Mouse (Mus musculus) lung, embryonic 16.5 days (tissue): ENCODE data around the gene Csrp1. TPM values are rescaled to one million over a fixed set of nuclear protein-coding genes. Genes with fewer than 3 reads are reported as not detected.
A peak's percentile ranks its signal among the peaks of the same experiment; 100 is the strongest.

Experiments
- ATAC-seq: fragments of 200-750 bp; cut with Nextera tagmentation; 2 replicates; pipeline ENCODE4 v1.8.0; 2017; ENCODE audit warnings: low read depth, mild to moderate bottlenecking, moderate library complexity
- H3K27ac ChIP-seq: fragments of 300-500 bp; sonication (generic); 2 replicates; pipeline ENCODE4 v1.5.1; 2014; ENCODE audit warnings: mild to moderate bottlenecking, control low read depth, low read length
- H3K27me3 ChIP-seq: fragments of 300-500 bp; sonication (generic); 2 replicates; pipeline ENCODE4 v1.6.1; 2014; ENCODE audit warnings: low read depth, low read length, mixed read lengths; ENCODE audit not compliant: control insufficient read depth, insufficient read depth
- H3K36me3 ChIP-seq: fragments of 300-500 bp; sonication (generic); 2 replicates; pipeline ENCODE4 v1.6.1; 2014; ENCODE audit warnings: low read length; ENCODE audit not compliant: control insufficient read depth, insufficient read depth
- H3K4me1 ChIP-seq: fragments of 300-500 bp; sonication (generic); replicated peaks from 2 replicates; pipeline ENCODE4 v1.6.1; 2014; ENCODE audit warnings: low read length, mixed read lengths; ENCODE audit not compliant: control insufficient read depth, insufficient read depth
- H3K4me2 ChIP-seq: fragments of 300-500 bp; sonication (generic); 2 replicates; pipeline ENCODE4 v1.6.1; 2014; ENCODE audit warnings: low read depth, low read length, control low read depth
- H3K4me3 ChIP-seq: fragments of 300-500 bp; sonication (generic); 2 replicates; pipeline ENCODE4 v1.5.1; 2014; ENCODE audit warnings: mild to moderate bottlenecking, low read length, control low read depth
- H3K9ac ChIP-seq: fragments of 300-500 bp; sonication (generic); 2 replicates; pipeline ENCODE4 v1.6.1; 2014; ENCODE audit warnings: low read length, control low read depth
- H3K9me3 ChIP-seq: fragments of 300-500 bp; sonication (generic); 2 replicates; pipeline ENCODE4 v1.6.1; 2016; ENCODE audit warnings: low read length; ENCODE audit not compliant: control insufficient read depth
- WGBS: fragments of 180-500 bp; shearing (Covaris S2); extraction: QIAGEN DNeasy Blood & Tissue Kit; methylation state at CpG from one replicate; pipeline ENCODE4 v1.1.7; 2014; 5-methylcytosine and 5-hydroxymethylcytosine counted together
- polyA plus RNA-seq: library from polyadenylated mRNA; unstranded; fragments of >200 nt; fragmentation: Nextera tagmentation; extraction: Ambion mirVana; gene quantifications from 2 replicates; pipeline ENCODE4 v1.2.1, GENCODE M21; 2015

Gene Csrp1
- polyA plus RNA-seq, 1 experiment from 2014 or later = 268 TPM

DNA sequence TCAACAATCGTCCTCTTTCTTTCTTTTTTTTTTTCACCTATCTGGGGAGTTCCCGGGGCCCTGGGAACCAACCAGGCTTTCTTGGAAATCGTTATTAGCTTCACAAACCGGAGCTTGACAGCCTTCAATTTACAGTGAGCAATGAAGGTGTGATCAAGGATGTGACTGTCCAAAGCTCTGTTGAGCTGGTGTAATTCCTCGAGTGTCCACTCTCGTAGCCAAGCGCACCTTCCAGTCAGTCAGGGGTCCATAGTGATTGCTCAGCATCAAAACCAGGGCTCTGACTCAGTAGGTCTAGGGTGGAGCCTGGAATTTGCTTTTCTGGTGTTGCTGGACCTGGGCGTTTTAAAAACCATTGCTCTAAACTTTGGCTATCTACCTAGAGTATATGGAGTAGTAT lies 40.4 kb downstream of the Csrp1 start:
- Histone ChIP-seq H3K4me3 (no peak overlapping the region), H3K4me1 (peaks cover 7% of the 10 kb centered on the region), H3K4me2 (no peak overlapping the region), H3K9me3 (no peaks in the 10 kb centered on the region), H3K27ac (no peak overlapping the region), H3K27me3 (no peaks in the 10 kb centered on the region), H3K9ac (no peak overlapping the region), H3K36me3 (no peaks in the 10 kb centered on the region)
- ATAC-seq = no peak
- 61% methylated on average over 8 of the region's 8 CpGs for WGBS

DNA sequence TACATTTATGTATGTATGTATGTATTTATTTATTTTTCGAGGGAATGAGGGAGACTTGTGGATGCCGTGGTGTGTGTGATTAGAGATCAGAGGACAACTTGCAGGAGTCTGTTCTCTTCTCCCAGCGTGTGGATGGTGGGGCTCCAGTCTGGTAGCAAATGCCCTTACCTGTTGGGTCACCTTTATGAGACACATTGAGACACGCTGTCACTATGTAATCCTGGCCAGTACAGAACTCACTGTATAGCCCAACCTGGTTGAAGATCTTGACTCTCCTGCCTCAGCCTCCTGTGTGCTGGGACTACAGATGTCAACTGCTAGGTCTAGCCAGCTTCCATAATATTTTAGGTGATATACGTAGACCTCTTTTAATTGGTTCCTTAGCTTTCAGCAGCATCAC lies 41.9 kb downstream of the Csrp1 start:
- no peak overlapping the region for H3K9ac ChIP-seq
- no peaks in the 10 kb centered on the region for H3K9me3 ChIP-seq
- ATAC-seq = no peak
- no peaks in the 10 kb centered on the region for H3K36me3 ChIP-seq
- H3K4me2 ChIP-seq = no peak overlapping the region
- H3K27ac ChIP-seq = no peak overlapping the region
- peaks cover 11% of the 10 kb centered on the region for H3K4me1 ChIP-seq
- H3K27me3 ChIP-seq = no peaks in the 10 kb centered on the region
- no peak overlapping the region for H3K4me3 ChIP-seq
- 83% methylated on average over 5 of the region's 5 CpGs for WGBS

DNA sequence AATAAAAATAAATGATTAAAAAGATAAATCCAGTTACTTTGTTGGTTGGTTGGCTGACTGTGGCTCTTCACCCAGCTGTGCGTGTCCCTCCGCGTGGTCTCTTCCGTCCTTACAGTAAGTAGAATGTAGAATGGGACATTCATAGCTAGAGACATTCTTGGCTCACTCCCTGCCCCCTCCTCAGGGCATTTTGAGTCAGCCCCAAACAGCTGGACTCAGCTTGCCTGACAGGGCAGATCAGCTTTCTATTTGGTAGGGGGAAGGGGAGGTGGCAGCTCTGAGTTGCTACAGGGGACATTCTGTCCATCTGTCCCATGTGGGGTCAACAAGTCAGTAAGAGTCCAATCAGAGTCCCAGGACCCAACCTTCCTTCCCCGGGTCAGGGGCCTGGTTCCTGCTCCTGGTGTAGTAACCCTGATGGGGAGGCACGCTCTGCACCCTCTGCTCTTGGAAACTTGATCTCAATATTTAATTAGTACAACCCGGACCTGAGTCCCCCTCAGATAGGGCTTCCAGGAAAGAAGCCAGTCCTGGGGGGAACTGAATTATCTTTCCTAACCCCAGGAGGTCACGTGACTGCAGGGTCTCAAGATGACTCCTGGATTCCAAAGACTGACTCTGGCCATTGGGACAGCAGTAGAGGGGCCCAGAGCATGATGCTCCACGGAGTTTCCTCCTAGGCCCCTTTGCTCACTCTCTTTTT lies 43.8 kb downstream of the Csrp1 start:
- peak; percentile 43 for ATAC-seq
- H3K27ac ChIP-seq = peak overlapping the region; percentile 40; the same call in 1 of the 2 replicates
- WGBS = 62% methylated on average over 9 of the region's 9 CpGs
- H3K36me3 ChIP-seq = peaks cover 3% of the 10 kb centered on the region; the same call in 1 of the 2 replicates
- peaks cover 26% of the 10 kb centered on the region for H3K4me1 ChIP-seq
- H3K4me3 ChIP-seq = no peak overlapping the region
- H3K9me3 ChIP-seq = no peaks in the 10 kb centered on the region
- no peak overlapping the region for H3K4me2 ChIP-seq
- no peaks in the 10 kb centered on the region for H3K27me3 ChIP-seq
- no peak overlapping the region for H3K9ac ChIP-seq

DNA sequence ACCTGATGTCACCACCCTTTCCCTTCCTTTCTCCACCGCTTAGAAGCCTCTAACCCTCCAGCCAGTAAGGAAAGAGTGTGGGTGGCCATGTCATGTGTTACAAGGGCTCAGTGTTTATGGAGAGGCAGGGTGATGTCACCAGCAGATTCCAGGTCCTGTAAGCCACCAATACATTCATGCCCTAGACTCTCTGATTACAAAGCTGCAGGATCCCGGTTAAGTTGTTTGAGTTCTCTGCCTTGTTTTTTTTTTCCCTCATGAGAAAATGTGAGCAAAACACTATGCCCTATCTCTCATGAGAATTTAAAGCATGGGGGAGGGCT lies 44.3 kb downstream of the Csrp1 start:
- Histone ChIP-seq H3K27me3 (no peaks in the 10 kb centered on the region), H3K9me3 (no peaks in the 10 kb centered on the region), H3K4me2 (no peak overlapping the region), H3K36me3 (peaks cover 5% of the 10 kb centered on the region; the same call in 1 of the 2 replicates), H3K9ac (no peak overlapping the region), H3K4me1 (peaks cover 32% of the 10 kb centered on the region), H3K4me3 (no peak overlapping the region), H3K27ac (peak overlapping the region; percentile 40; the same call in 1 of the 2 replicates)
- no peak for ATAC-seq
- 43% methylated on average over 2 of the region's 2 CpGs for WGBS

DNA sequence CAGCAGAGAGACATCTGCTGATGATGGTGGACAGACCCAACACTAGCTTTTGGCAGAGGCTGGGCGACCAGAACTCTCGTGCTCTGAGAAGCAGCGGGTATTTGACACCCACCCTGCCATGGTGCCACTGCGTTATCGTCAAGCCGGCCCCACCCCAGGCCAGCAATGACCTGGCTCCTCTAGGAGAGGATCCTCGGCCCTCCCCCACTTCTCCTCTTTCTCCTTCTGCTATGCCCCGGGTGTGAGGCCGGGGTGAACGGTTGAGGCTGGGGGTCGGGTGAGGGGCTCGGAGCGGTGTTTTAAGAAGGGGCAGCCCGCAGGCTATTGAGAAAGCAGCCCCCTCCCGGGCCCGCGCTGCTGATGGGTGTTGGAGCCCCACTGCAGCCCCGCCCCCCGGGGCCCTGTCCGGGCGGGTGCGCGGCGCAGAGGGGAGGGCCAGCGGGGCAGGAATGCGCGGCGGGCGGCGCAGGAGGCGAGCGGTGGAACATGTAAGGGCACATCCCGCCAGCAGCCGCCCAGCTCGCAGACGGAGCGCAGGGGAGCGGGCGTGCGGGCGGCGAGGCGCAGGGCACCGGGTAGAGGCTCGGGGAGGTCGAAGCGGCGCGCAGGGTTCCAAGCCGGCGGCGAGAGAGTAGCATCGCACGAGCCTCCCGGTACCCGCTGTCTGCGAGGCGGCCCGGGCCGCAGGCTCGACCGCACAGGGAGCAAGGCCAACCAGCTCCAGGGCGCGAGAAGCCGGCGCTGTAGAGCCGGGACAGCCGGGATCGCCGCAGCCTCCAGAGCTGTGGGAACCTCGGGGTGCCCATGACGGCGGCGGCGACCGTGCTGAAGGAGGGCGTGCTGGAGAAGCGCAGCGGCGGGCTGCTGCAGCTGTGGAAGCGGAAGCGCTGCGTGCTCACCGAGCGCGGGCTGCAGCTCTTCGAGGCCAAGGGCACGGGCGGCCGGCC lies 46.1 kb downstream of the Csrp1 start, which contains the start of gene Phlda3:
Phlda3 (plus strand) TSS at position 475 of the 947 bp plus-strand sequence.
- H3K4me1 ChIP-seq = peaks cover 40% of the 10 kb centered on the region

DNA sequence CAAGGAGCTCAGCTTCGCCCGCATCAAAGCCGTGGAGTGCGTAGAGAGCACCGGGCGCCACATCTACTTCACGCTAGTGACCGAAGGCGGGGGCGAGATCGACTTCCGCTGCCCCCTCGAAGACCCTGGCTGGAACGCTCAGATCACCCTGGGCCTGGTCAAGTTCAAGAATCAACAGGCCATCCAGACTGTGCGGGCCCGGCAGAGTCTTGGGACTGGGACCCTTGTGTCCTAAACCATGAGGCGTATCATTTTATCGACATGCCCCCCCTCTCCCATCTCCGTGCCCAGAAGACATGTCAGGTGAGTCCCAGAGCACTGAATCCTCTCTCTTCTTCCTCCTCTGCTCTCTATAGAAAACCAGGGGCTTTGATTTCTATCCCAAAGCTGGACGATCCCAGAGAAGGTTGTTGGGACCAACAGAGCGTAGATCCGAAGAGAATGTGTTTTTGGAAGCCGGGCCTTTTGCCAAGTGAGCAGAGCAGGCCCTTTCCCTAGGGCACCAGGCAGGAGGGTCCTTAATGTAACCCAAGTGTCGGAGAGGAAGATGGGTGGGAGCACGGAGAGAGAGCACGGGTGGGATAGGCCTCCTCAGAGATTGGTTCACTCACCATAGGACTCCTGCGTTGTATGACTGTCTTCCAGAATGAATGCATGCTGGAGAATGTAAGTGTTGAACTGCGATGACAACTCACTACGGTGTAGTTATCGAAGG lies 46.9 kb downstream of the Csrp1 start:
- Histone ChIP-seq H3K27me3 (no peaks in the 10 kb centered on the region), H3K9me3 (no peaks in the 10 kb centered on the region), H3K4me2 (peak overlapping the region; percentile 90), H3K36me3 (peaks cover 5% of the 10 kb centered on the region), H3K4me1 (peaks cover 44% of the 10 kb centered on the region), H3K9ac (peak overlapping the region; percentile 92), H3K27ac (peak overlapping the region; percentile 93), H3K4me3 (peak overlapping the region; percentile 83)
- 10% methylated on average over 30 of the region's 30 CpGs for WGBS
- no peak; the same call in 1 of the 2 replicates for ATAC-seq

More for the DNA sequence above, 46.1 kb downstream of the Csrp1 start, which contains the start of gene Phlda3:
- Histone ChIP-seq H3K27me3 (no peaks in the 10 kb centered on the region), H3K36me3 (peaks cover 5% of the 10 kb centered on the region), H3K27ac (peak within 1 kb of the TSS; percentile 93), H3K4me2 (peak within 1 kb of the TSS; percentile 90), H3K9me3 (no peaks in the 10 kb centered on the region), H3K4me3 (peak within 1 kb of the TSS; percentile 83), H3K9ac (peak within 1 kb of the TSS; percentile 92)
- WGBS = 2% methylated on average over 50 of the region's 90 CpGs
- ATAC-seq = peak; percentile 92

DNA sequence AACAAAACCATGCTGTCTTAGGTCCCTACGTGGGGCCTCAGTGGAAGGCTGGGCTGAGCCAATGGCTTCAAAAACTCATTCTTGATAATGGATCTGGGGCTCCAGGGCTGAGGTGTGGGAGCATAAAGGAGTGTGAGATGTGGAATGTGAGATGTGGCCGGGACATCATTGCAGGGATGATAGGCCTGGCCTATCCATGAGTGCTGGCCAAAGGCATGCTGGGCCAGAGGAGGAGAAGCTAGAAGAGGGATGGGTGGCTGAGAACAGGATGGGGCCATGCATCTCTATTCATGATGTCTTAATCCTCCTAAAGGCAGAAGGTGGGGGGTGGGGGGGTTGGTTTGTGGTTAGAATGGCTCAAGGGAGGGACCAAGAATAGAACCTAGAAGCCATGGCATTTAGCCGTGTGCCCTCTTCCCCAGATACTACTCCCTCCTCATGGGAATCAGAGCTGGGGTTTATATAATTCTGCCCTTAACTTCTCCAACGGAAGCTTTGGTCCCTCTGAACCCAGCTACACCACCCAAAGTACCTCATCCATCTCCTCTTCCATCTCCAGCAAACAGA lies 47.5 kb downstream of the Csrp1 start:
- Histone ChIP-seq H3K4me2 (peak overlapping the region; percentile 90), H3K36me3 (peaks cover 5% of the 10 kb centered on the region), H3K9me3 (no peaks in the 10 kb centered on the region), H3K27ac (no peak overlapping the region; the same call in 1 of the 2 replicates), H3K27me3 (no peaks in the 10 kb centered on the region), H3K4me1 (peaks cover 44% of the 10 kb centered on the region), H3K9ac (peak overlapping the region; percentile 92), H3K4me3 (peak overlapping the region; percentile 83)
- WGBS = 38% methylated on average over 4 of the region's 4 CpGs
- ATAC-seq = no peak

DNA sequence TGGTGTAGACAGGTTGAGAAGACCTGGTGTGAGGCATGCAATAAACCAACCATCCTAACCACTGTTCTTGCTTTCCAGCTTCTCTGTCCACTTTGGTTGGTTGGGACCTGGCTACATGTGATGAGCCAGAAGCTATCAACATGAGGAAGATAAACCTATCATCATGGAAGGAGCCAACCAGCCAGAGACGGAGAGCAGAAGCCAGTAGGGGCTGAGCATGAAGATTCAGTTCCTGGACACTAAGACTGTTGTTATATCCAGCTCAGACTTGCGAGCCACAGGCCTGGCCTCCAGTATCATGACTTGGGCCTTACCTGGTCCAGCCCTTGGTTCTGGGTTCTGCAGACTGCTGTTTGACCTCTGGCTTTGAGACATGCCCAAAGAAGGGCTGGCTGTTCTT lies 48.5 kb downstream of the Csrp1 start:
- WGBS = 87% methylated on average over 2 of the region's 2 CpGs
- Histone ChIP-seq H3K4me3 (no peak overlapping the region), H3K4me2 (peak overlapping the region; percentile 90), H3K27ac (no peak overlapping the region), H3K9me3 (no peaks in the 10 kb centered on the region), H3K27me3 (no peaks in the 10 kb centered on the region), H3K36me3 (peaks cover 5% of the 10 kb centered on the region), H3K9ac (no peak overlapping the region), H3K4me1 (peaks cover 44% of the 10 kb centered on the region)
- no peak for ATAC-seq
